ENCODE assay signal across 37 mouse cellular contexts in genomic region chr13:23778339-23778738, GRCm38 (mm10). TPM values are rescaled to one million over a fixed set of nuclear protein-coding genes. Genes with fewer than 3 reads are reported as not detected.
DNase-seq lines count a peak whose midpoint lies in the region; ATAC-seq and TF ChIP-seq lines count a peak whose summit lies in the region.
"Had no signal": no experiment of that assay in that cellular context is flagged by ENCODE, and none has a peak within 500 bp of the region (broad histone marks: within the 10 kb centered on the region; RNA-seq: fewer than 3 reads in every experiment).

No protein-coding gene starts in this region.

- WGBS in intestine, postnatal 0 days = 84% methylated on average over 7 of the region's 7 CpGs
- 95% methylated on average over 7 of the region's 7 CpGs for WGBS in intestine, embryonic 16.5 days
- 71% methylated on average over 7 of the region's 7 CpGs for WGBS in small intestine, adult 2 months

- H3K27me3 ChIP-seq in intestine, postnatal 0 days (replicated peaks; ENCODE audit: control insufficient read depth, insufficient read depth, low read length) = no peaks in the 10 kb centered on the region
- no peaks in the 10 kb centered on the region for H3K27me3 ChIP-seq in intestine, embryonic 16.5 days (replicated peaks; ENCODE audit: control insufficient read depth, insufficient read depth, low read length)
- no peaks in the 10 kb centered on the region for H3K27me3 ChIP-seq in small intestine, adult 2 months (ENCODE audit: control insufficient read depth, insufficient read depth, low read length)
- H3K27me3 ChIP-seq: embryonic facial prominence, embryonic 15.5 days; hindbrain, embryonic 13.5 days; limb, embryonic 12.5 days; midbrain, embryonic 12.5 days; neural tube, embryonic 13.5 days had no signal

- TF ChIP-seq CTCF in intestine, postnatal 0 days (IDR thresholded peaks at IDR 0.05; ENCODE audit: low read depth) = no peak
- TF ChIP-seq CTCF in small intestine, adult 2 months (IDR thresholded peaks at IDR 0.05; ENCODE audit: extremely low read depth, insufficient read length, insufficient replicate concordance, low read depth, low read length) = no peak

- no peak overlapping the region for H3K9ac ChIP-seq in intestine, postnatal 0 days (ENCODE audit: low read depth, low read length)
- H3K9ac ChIP-seq in intestine, embryonic 16.5 days (ENCODE audit: low read depth, low read length) = no peak overlapping the region
- H3K9ac ChIP-seq: embryonic facial prominence, embryonic 15.5 days; hindbrain, embryonic 13.5 days; limb, embryonic 12.5 days; lung, embryonic 14.5 days; midbrain, embryonic 12.5 days; neural tube, embryonic 13.5 days had no signal

- no peaks in the 10 kb centered on the region for H3K4me1 ChIP-seq in intestine, postnatal 0 days (replicated peaks; ENCODE audit: control insufficient read depth, insufficient read depth, low read length)
- H3K4me1 ChIP-seq in intestine, embryonic 16.5 days (ENCODE audit: control insufficient read depth, insufficient read depth, low read length) = no peaks in the 10 kb centered on the region
- H3K4me1 ChIP-seq in small intestine, adult 2 months (ENCODE audit: control insufficient read depth, insufficient read depth, insufficient read length, low read length) = peaks cover 19% of the 10 kb centered on the region
- H3K4me1 ChIP-seq: embryonic facial prominence, embryonic 10.5 days; embryonic facial prominence, embryonic 15.5 days; heart, embryonic 10.5 days; hindbrain, embryonic 13.5 days; limb, embryonic 12.5 days; midbrain, embryonic 12.5 days; neural tube, embryonic 13.5 days had no signal

- H3K4me3 ChIP-seq in intestine, postnatal 0 days (ENCODE audit: low read depth, low read length) = no peak overlapping the region
- no peak overlapping the region for H3K4me3 ChIP-seq in intestine, embryonic 16.5 days (ENCODE audit: low read length)
- H3K4me3 ChIP-seq in small intestine, adult 2 months (ENCODE audit: low read depth, low read length) = no peak overlapping the region
- H3K4me3 ChIP-seq: embryonic facial prominence, embryonic 10.5 days; embryonic facial prominence, embryonic 15.5 days; heart, embryonic 10.5 days; hindbrain, embryonic 13.5 days; layer of hippocampus, adult 2 months; left cerebral cortex, adult 2 months; limb, embryonic 12.5 days; midbrain, embryonic 12.5 days; myocyte; neural tube, embryonic 13.5 days had no signal

- no peak overlapping the region for H3K27ac ChIP-seq in intestine, postnatal 0 days (ENCODE audit: low read depth, low read length)
- no peak overlapping the region for H3K27ac ChIP-seq in intestine, embryonic 16.5 days (ENCODE audit: low read length)
- peak overlapping the region; percentile 72 for H3K27ac ChIP-seq in small intestine, adult 2 months (ENCODE audit: insufficient read depth, low read depth, low read length)
- H3K27ac ChIP-seq: embryonic facial prominence, embryonic 10.5 days; embryonic facial prominence, embryonic 15.5 days; heart, embryonic 10.5 days; hindbrain, embryonic 13.5 days; layer of hippocampus, adult 2 months; left cerebral cortex, adult 2 months; limb, embryonic 12.5 days; midbrain, embryonic 12.5 days; neural tube, embryonic 13.5 days had no signal

- TF ChIP-seq POLR2A in small intestine, adult 2 months (IDR thresholded peaks at IDR 0.05; ENCODE audit: low read depth, low read length) = no peak

- no peaks in the 10 kb centered on the region for H3K9me3 ChIP-seq in intestine, postnatal 0 days (ENCODE audit: control insufficient read depth)
- H3K9me3 ChIP-seq in intestine, embryonic 16.5 days (ENCODE audit: control insufficient read depth, low read length) = no peaks in the 10 kb centered on the region
- H3K9me3 ChIP-seq: embryonic facial prominence, embryonic 10.5 days; embryonic facial prominence, embryonic 15.5 days; heart, embryonic 10.5 days; hindbrain, embryonic 13.5 days; limb, embryonic 12.5 days; midbrain, embryonic 12.5 days; neural tube, embryonic 13.5 days had no signal

- no peak overlapping the region for H3K4me2 ChIP-seq in intestine, postnatal 0 days (replicated peaks; ENCODE audit: low read depth)
- no peak overlapping the region for H3K4me2 ChIP-seq in intestine, embryonic 16.5 days (ENCODE audit: low read depth, low read length)
- H3K4me2 ChIP-seq: embryonic facial prominence, embryonic 15.5 days; hindbrain, embryonic 13.5 days; limb, embryonic 12.5 days; liver, embryonic 11.5 days; lung, embryonic 14.5 days; midbrain, embryonic 12.5 days; neural tube, embryonic 13.5 days had no signal

- DNase-seq in ES-CJ7 (ENCODE audit: low read depth, low spot score) = peak; percentile 21
- no peak for DNase-seq in natural killer cell, adult 2 months (ENCODE audit: low spot score in 2 of 2)
- DNase-seq in yolk sac, embryonic 10.5 days (ENCODE audit: low spot score) = no peak
- DNase-seq: adrenal gland, postnatal 10 days; cerebellum, adult 8-10 months; cerebellum, postnatal 25 days; gastrocnemius, postnatal 10 days; heart, postnatal 36 days; kidney, adult 11 months; kidney, postnatal 25 days; lung, embryonic 14.5 days; lung, postnatal 14 days; thymus, postnatal 14 days had no signal

- ATAC-seq in intestine, postnatal 0 days = peak; percentile 59; the same call in 1 of the 2 replicates
- no peak for ATAC-seq in intestine, embryonic 16.5 days
- ATAC-seq in erythroblast, adult 5-6 weeks (replicated peaks; ENCODE audit: low FRiP score, poor library complexity, severe bottlenecking) = 0 out of 2 replicates have a peak, but pooled peaks have one; percentile 53
- ATAC-seq: forebrain, embryonic 14.5 days had no signal

- no peaks in the 10 kb centered on the region for H3K36me3 ChIP-seq in intestine, postnatal 0 days (ENCODE audit: control insufficient read depth, insufficient read depth)
- H3K36me3 ChIP-seq in intestine, embryonic 16.5 days (ENCODE audit: control insufficient read depth, insufficient read depth, low read length) = no peaks in the 10 kb centered on the region
- H3K36me3 ChIP-seq in small intestine, adult 2 months (ENCODE audit: control insufficient read depth, insufficient read depth, low read length) = 0 out of 2 replicates have a peak, but pooled peaks cover 3% of the 10 kb centered on the region
- H3K36me3 ChIP-seq: embryonic facial prominence, embryonic 10.5 days; embryonic facial prominence, embryonic 15.5 days; heart, embryonic 10.5 days; hindbrain, embryonic 13.5 days; limb, embryonic 12.5 days; midbrain, embryonic 12.5 days; neural tube, embryonic 13.5 days had no signal

RNA-seq across cellular contexts. Expression of gene Trim38, which starts 8.6 kb away (rescaled TPM):
- polyA plus RNA-seq in intestine, postnatal 0 days (2015; fragmentation: Nextera tagmentation; extraction: Ambion mirVana) = 0.10 TPM in 1 of 2 replicates, not detected in the other
- polyA plus RNA-seq in intestine, embryonic 16.5 days (2015; fragmentation: Nextera tagmentation; extraction: Ambion mirVana) = 0.11 and 0.12 TPM in 2 replicates
- not detected in 2 replicates for total RNA-seq in erythroblast, adult 5-6 weeks (2015; ENCODE audit: low replicate concordance)
- total RNA-seq in erythroblast, adult 5-6 weeks (2017; ENCODE audit: low replicate concordance) = not detected in 2 replicates
- polyA plus RNA-seq in small intestine, adult 2 months (2012; rRNA removed) = 0.90 and 4.5 TPM in 2 replicates
- total RNA-seq: adrenal gland, postnatal 10 days; gastrocnemius, postnatal 10 days; heart, postnatal 36 days; layer of hippocampus, adult 2 months; layer of hippocampus, postnatal 14 days; left cerebral cortex, adult 2 months; left cerebral cortex, postnatal 25 days; midbrain, postnatal 0 days had no signal
- polyA plus RNA-seq: embryonic facial prominence, embryonic 15.5 days; forebrain, embryonic 14.5 days; heart, embryonic 10.5 days; heart, embryonic 16.5 days; hindbrain, embryonic 13.5 days; kidney, embryonic 14.5 days; liver, embryonic 11.5 days; lung, embryonic 14.5 days; midbrain, embryonic 12.5 days; myocyte; neural tube, embryonic 13.5 days; stomach, embryonic 14.5 days had no signal

RNA-seq across cellular contexts. Expression of gene Hist1h1a, which starts 14.9 kb away (rescaled TPM):
- 0.60 and 0.85 TPM in 2 replicates for polyA plus RNA-seq in intestine, postnatal 0 days (2015; fragmentation: Nextera tagmentation; extraction: Ambion mirVana)
- 0.38 and 0.99 TPM in 2 replicates for polyA plus RNA-seq in intestine, embryonic 16.5 days (2015; fragmentation: Nextera tagmentation; extraction: Ambion mirVana)
- total RNA-seq in erythroblast, adult 5-6 weeks (2015; ENCODE audit: low replicate concordance) = 106 and 128 TPM in 2 replicates
- 1,089 and 2,054 TPM in 2 replicates for total RNA-seq in erythroblast, adult 5-6 weeks (2017; ENCODE audit: low replicate concordance)
- 0.53 and 0.95 TPM in 2 replicates for polyA plus RNA-seq in small intestine, adult 2 months (2012; rRNA removed)
- polyA plus RNA-seq: gonadal fat pad, adult 2 months; midbrain, postnatal 0 days; neural tube, embryonic 13.5 days; urinary bladder, adult 2 months had no signal

RNA-seq across cellular contexts. Expression of gene Hist1h3a, which starts 16.2 kb away (rescaled TPM):
- 4.1 and 4.5 TPM in 2 replicates for polyA plus RNA-seq in intestine, postnatal 0 days (2015; fragmentation: Nextera tagmentation; extraction: Ambion mirVana)
- polyA plus RNA-seq in intestine, embryonic 16.5 days (2015; fragmentation: Nextera tagmentation; extraction: Ambion mirVana) = 3.1 and 4.2 TPM in 2 replicates
- 26.3 and 29.6 TPM in 2 replicates for total RNA-seq in erythroblast, adult 5-6 weeks (2015; ENCODE audit: low replicate concordance)
- total RNA-seq in erythroblast, adult 5-6 weeks (2017; ENCODE audit: low replicate concordance) = 171 and 175 TPM in 2 replicates
- 32.6 and 42.4 TPM in 2 replicates for polyA plus RNA-seq in small intestine, adult 2 months (2012; rRNA removed)

RNA-seq across cellular contexts. Expression of gene Hist1h4a, which starts 17.3 kb away (rescaled TPM):
- 0.43 TPM in 1 of 2 replicates, not detected in the other for polyA plus RNA-seq in intestine, postnatal 0 days (2015; fragmentation: Nextera tagmentation; extraction: Ambion mirVana)
- polyA plus RNA-seq in intestine, embryonic 16.5 days (2015; fragmentation: Nextera tagmentation; extraction: Ambion mirVana) = 0.60 TPM in 1 of 2 replicates, not detected in the other
- 15.4 and 15.7 TPM in 2 replicates for total RNA-seq in erythroblast, adult 5-6 weeks (2015; ENCODE audit: low replicate concordance)
- total RNA-seq in erythroblast, adult 5-6 weeks (2017; ENCODE audit: low replicate concordance) = 211 and 254 TPM in 2 replicates
- polyA plus RNA-seq in small intestine, adult 2 months (2012; rRNA removed) = 17.4 and 19.9 TPM in 2 replicates
- polyA plus RNA-seq: hindbrain, embryonic 13.5 days; liver, embryonic 11.5 days; lung, embryonic 14.5 days; midbrain, postnatal 0 days; stomach, embryonic 14.5 days had no signal

RNA-seq across cellular contexts. Expression of gene Hist1h4b, which starts 21.5 kb away (rescaled TPM):
- polyA plus RNA-seq in intestine, postnatal 0 days (2015; fragmentation: Nextera tagmentation; extraction: Ambion mirVana) = 0.76 and 1.4 TPM in 2 replicates
- polyA plus RNA-seq in intestine, embryonic 16.5 days (2015; fragmentation: Nextera tagmentation; extraction: Ambion mirVana) = 1.4 and 2.1 TPM in 2 replicates
- 50.5 and 52.2 TPM in 2 replicates for total RNA-seq in erythroblast, adult 5-6 weeks (2015; ENCODE audit: low replicate concordance)
- 150 and 446 TPM in 2 replicates for total RNA-seq in erythroblast, adult 5-6 weeks (2017; ENCODE audit: low replicate concordance)
- 17.0 and 25.9 TPM in 2 replicates for polyA plus RNA-seq in small intestine, adult 2 months (2012; rRNA removed)
